Mouse (Mus musculus): ENCODE data around the gene Phf3. TPM values are rescaled to one million over a fixed set of nuclear protein-coding genes. Genes with fewer than 3 reads are reported as not detected.
"Not testable (repeated sequence)": the region's sequence is repeated elsewhere in the genome, so short reads cannot be mapped to it uniquely, and the experiment has no call there.

The Phf3 gene
- 44.6 and 46.6 TPM in 2 replicates for polyA plus RNA-seq (2015; fragmentation: Nextera tagmentation; extraction: Ambion mirVana)

GRCm38 (mm10) chr1:30873541-30874260 is at the start of gene Phf3:
Gene Phf3, minus strand, starts transcription at chr1:30873921.
- peak; percentile 96 for ATAC-seq (replicated peaks)
- H3K9ac ChIP-seq (replicated peaks), result peak within 1 kb of the TSS; percentile 98
- no peaks in the 10 kb centered on the region for H3K27me3 ChIP-seq
- peaks cover 28% of the 10 kb centered on the region for H3K4me1 ChIP-seq
- H3K4me2 ChIP-seq (replicated peaks), result peak within 1 kb of the TSS; percentile 58
- peak within 1 kb of the TSS; percentile 100 for H3K27ac ChIP-seq (replicated peaks)
- H3K9me3 ChIP-seq, result no peaks in the 10 kb centered on the region
- H3K4me3 ChIP-seq, result peak within 1 kb of the TSS; percentile 93
- H3K36me3 ChIP-seq, result no peaks in the 10 kb centered on the region
- WGBS, result under 1% methylated on average over 75 of the region's 85 CpGs

DNA sequence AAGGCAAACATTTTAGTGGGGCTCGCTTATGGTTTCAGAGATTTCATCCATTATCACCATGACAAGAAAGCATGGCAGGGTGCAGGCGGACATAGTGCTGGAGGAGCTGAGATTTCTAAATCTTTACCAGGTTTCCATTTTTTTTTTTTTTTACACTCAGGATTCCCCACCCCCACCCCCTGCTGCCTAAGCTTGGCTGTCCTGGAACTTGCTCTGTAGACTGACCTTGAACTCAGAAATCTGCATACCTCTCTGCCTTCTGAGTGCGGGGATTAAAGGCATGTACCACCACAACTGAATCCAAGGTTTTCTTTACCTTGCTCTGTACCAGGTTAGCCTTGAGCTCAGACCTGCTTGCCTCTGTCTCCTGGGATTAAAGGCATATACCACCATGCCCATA is 48.5 kb upstream of the Phf3 start:
- H3K4me3 ChIP-seq, result no peak overlapping the region
- no peak overlapping the region for H3K9ac ChIP-seq (replicated peaks)
- H3K4me2 ChIP-seq (replicated peaks), result no peak overlapping the region
- H3K27me3 ChIP-seq, result no peaks in the 10 kb centered on the region
- ATAC-seq (replicated peaks), result no peak
- H3K9me3 ChIP-seq, result peaks cover 5% of the 10 kb centered on the region; the same call in 1 of the 2 replicates
- no peak overlapping the region for H3K27ac ChIP-seq (replicated peaks)
- no peaks in the 10 kb centered on the region for H3K36me3 ChIP-seq
- 97% methylated on average over 3 of the region's 3 CpGs for WGBS
- H3K4me1 ChIP-seq, result no peaks in the 10 kb centered on the region

GRCm38 (mm10) chr1:30921252-30921651 is 47.5 kb upstream of the Phf3 start:
- Histone ChIP-seq H3K27ac (replicated peaks) (no peak overlapping the region), H3K27me3 (no peaks in the 10 kb centered on the region), H3K4me2 (replicated peaks) (no peak overlapping the region)

GRCm38 (mm10) chr1:30920620-30921177 is 47.0 kb upstream of the Phf3 start:
- no peak overlapping the region for H3K27ac ChIP-seq (replicated peaks)
- H3K4me1 ChIP-seq, result no peaks in the 10 kb centered on the region
- peaks cover 5% of the 10 kb centered on the region; the same call in 1 of the 2 replicates for H3K9me3 ChIP-seq
- no peak for ATAC-seq (replicated peaks)
- no peak overlapping the region for H3K4me3 ChIP-seq
- WGBS, result 93% methylated on average over 1 of the region's 1 CpGs
- no peaks in the 10 kb centered on the region for H3K27me3 ChIP-seq
- no peaks in the 10 kb centered on the region for H3K36me3 ChIP-seq
- no peak overlapping the region for H3K9ac ChIP-seq (replicated peaks)
- H3K4me2 ChIP-seq (replicated peaks), result no peak overlapping the region

More at GRCm38 (mm10) chr1:30921252-30921651, 47.5 kb upstream of the Phf3 start:
- H3K36me3 ChIP-seq, result no peaks in the 10 kb centered on the region
- H3K9me3 ChIP-seq, result peaks cover 5% of the 10 kb centered on the region; the same call in 1 of the 2 replicates
- ATAC-seq (replicated peaks), result no peak
- H3K4me3 ChIP-seq, result no peak overlapping the region
- no peaks in the 10 kb centered on the region for H3K4me1 ChIP-seq
- no peak overlapping the region for H3K9ac ChIP-seq (replicated peaks)

GRCm38 (mm10) chr1:30910172-30910571 is 36.5 kb upstream of the Phf3 start:
- no peak for ATAC-seq (replicated peaks)
- Histone ChIP-seq H3K36me3 (no peaks in the 10 kb centered on the region), H3K9ac (replicated peaks) (no peak overlapping the region), H3K27me3 (no peaks in the 10 kb centered on the region), H3K4me1 (no peaks in the 10 kb centered on the region), H3K4me3 (no peak overlapping the region), H3K27ac (replicated peaks) (no peak overlapping the region), H3K4me2 (replicated peaks) (no peak overlapping the region), H3K9me3 (no peaks in the 10 kb centered on the region)
- 78% methylated on average over 3 of the region's 3 CpGs for WGBS

GRCm38 (mm10) chr1:30908797-30909196 is 35.1 kb upstream of the Phf3 start:
- Histone ChIP-seq H3K9me3 (no peaks in the 10 kb centered on the region), H3K9ac (replicated peaks) (no peak overlapping the region), H3K4me1 (no peaks in the 10 kb centered on the region), H3K4me2 (replicated peaks) (no peak overlapping the region), H3K4me3 (no peak overlapping the region), H3K36me3 (no peaks in the 10 kb centered on the region), H3K27me3 (no peaks in the 10 kb centered on the region), H3K27ac (replicated peaks) (no peak overlapping the region)
- 87% methylated on average over 4 of the region's 4 CpGs for WGBS
- ATAC-seq (replicated peaks), result no peak

DNA sequence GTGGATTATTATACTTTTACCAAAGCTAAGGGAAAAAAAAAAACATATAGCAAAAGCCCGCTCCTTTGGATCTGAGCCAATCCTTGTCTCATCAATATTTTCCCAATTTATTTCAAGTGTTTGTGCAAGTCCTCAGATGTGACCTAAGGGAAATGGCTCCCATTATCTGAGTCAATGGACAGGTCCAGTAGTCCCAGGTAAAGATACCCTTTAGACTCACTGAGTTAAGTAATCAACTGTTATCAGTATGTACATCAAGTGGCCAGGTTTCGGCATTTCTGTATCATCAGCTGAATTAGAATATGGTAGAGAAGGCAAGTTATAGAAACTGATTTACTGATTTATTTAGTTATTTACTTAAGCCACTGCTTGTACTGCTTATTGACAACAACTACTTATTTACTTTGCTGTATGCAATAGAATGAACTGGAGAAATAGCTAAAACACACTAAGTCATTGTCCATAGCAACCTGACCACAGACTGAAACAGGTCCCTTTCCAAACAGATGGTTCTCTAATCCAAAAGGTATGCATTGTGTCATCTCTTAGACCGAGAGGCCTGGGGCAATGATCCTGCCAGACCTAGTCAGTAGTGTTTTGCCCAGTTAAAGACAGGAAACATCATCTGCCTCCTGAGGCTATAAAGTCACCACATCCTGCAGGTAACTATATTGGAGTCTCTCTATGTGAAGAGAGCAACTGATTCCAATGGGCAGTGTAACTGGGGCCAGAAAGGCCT is 29.9 kb upstream of the Phf3 start:
- no peaks in the 10 kb centered on the region for H3K27me3 ChIP-seq
- no peaks in the 10 kb centered on the region for H3K36me3 ChIP-seq
- WGBS, result 87% methylated on average over 3 of the region's 3 CpGs
- H3K9me3 ChIP-seq, result no peaks in the 10 kb centered on the region
- no peak overlapping the region for H3K4me3 ChIP-seq
- no peak overlapping the region for H3K27ac ChIP-seq (replicated peaks)
- no peak overlapping the region for H3K4me2 ChIP-seq (replicated peaks)
- H3K4me1 ChIP-seq, result no peaks in the 10 kb centered on the region
- H3K9ac ChIP-seq (replicated peaks), result no peak overlapping the region
- ATAC-seq (replicated peaks), result no peak

- no peak overlapping the region for H3K27ac ChIP-seq (replicated peaks)
- no peak for ATAC-seq (replicated peaks)
- 87% methylated on average over 2 of the region's 2 CpGs for WGBS
Observed at GRCm38 (mm10) chr1:30898691-30899090, 25.0 kb upstream of the Phf3 start.

GRCm38 (mm10) chr1:30895366-30895765 is 21.6 kb upstream of the Phf3 start:
- not testable (repeated sequence) for H3K9ac ChIP-seq (replicated peaks); H3K9me3 ChIP-seq; H3K36me3 ChIP-seq; ATAC-seq (replicated peaks); H3K4me1 ChIP-seq; H3K27ac ChIP-seq (replicated peaks); H3K4me3 ChIP-seq; H3K4me2 ChIP-seq (replicated peaks); H3K27me3 ChIP-seq

More at GRCm38 (mm10) chr1:30898691-30899090, 25.0 kb upstream of the Phf3 start:
- H3K9me3 ChIP-seq, result no peaks in the 10 kb centered on the region
- no peaks in the 10 kb centered on the region for H3K36me3 ChIP-seq
- H3K4me2 ChIP-seq (replicated peaks), result no peak overlapping the region
- H3K4me3 ChIP-seq, result no peak overlapping the region
- no peak overlapping the region for H3K9ac ChIP-seq (replicated peaks)
- no peaks in the 10 kb centered on the region for H3K27me3 ChIP-seq
- no peaks in the 10 kb centered on the region for H3K4me1 ChIP-seq

DNA sequence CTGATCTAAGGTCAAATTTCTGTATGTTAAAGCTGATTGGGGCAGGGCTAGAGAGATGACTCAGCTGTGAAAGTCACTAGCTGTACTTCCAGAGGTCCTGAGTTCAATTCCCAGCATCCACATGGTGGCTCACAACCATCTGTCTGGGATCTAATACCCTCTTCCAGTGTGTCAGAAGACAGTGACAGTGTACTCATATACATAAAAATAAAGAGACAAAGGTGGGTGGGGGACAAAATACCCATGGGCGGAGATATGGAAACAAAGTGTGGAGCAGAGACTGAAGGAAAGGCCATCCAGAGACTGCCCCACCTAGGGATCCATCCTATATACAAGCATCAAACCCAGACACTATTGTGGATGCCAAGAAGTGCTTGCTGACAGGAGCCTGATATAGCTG is 10.1 kb upstream of the Phf3 start:
- not testable (repeated sequence) for H3K36me3 ChIP-seq; H3K27ac ChIP-seq (replicated peaks); ATAC-seq (replicated peaks); H3K27me3 ChIP-seq; H3K9ac ChIP-seq (replicated peaks); H3K9me3 ChIP-seq; H3K4me2 ChIP-seq (replicated peaks); H3K4me3 ChIP-seq; H3K4me1 ChIP-seq
- WGBS, result 100% methylated on average over 1 of the region's 1 CpGs

DNA sequence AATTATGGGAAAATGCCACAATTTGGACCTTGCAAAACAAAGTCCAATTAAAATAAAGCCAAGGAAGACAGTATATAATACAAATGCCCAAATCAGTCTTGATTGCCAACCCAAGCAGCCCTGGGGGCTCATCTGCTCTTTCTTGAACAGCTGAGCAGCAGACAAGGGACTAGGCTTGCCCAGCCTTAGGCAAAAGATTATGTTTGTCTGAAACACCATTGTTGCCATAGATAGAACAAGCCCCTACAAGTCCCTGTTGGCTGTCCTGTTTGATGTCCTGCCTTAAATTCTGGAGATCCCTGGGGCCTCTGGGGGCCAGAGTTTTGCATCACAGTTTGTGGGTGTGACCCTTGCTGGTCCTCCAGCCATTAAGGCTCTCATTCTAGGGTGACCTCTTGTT is 2.0 kb upstream of the Phf3 start:
- no peak for ATAC-seq (replicated peaks)
- H3K4me1 ChIP-seq, result peaks cover 22% of the 10 kb centered on the region
- H3K9ac ChIP-seq (replicated peaks), result no peak overlapping the region
- no peaks in the 10 kb centered on the region for H3K27me3 ChIP-seq
- H3K4me3 ChIP-seq, result no peak overlapping the region
- no peak overlapping the region for H3K27ac ChIP-seq (replicated peaks)
- no peaks in the 10 kb centered on the region for H3K9me3 ChIP-seq
- no peak overlapping the region for H3K4me2 ChIP-seq (replicated peaks)
- H3K36me3 ChIP-seq, result no peaks in the 10 kb centered on the region

All from forebrain, embryonic 15.5 days (tissue).